Mouse (Mus musculus) spleen, adult 12 weeks (tissue): ENCODE results near the gene Strap.
A peak's percentile ranks its signal among the peaks of the same experiment; 100 is the strongest.
"Not testable (repeated sequence)": the region's sequence is repeated elsewhere in the genome, so short reads cannot be mapped to it uniquely, and the experiment has no call there.

Experiments
- DNase-seq: peaks from one replicate; pipeline ENCODE4 v3.0.0; 2022; ENCODE audit warnings: low spot score

Gene Strap

DNA sequence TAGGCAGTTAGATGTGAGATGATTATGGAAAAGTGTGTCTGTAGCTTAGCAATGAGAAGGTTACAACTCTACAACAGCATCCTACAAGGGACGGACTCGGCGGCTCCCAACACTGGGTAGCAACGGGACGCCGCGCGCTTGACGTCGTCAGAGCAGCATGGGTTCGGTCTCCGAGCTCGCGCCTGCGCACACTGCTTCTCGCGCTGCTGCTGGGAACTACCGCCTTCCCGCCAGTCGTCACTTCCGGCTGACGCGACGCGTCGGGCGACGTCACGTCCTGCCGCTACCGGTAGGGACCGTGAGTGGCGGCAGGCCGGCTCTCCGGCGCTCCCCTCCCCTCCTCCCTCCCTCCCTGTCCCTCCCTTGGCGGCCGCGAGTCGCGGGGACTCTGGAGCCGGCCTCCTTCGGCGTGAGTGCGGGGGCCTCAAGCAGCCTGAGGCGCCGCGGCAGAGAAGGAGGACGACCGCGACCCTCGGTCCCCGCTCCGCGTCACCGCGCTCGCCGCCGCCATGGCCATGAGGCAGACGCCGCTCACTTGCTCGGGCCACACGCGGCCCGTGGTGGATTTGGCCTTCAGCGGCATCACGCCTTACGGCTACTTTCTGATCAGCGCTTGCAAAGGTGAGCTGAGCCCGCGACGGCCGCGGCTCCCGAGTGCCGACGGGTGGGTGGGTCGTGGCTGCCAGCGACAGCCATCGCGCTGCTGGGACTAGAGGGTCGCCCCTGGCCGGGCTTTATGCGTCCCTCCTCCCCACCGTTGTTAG is at the start of gene Strap:
Strap (plus strand) TSS at position 233 of the 764 bp plus-strand sequence.
- peak; percentile 93 for DNase-seq

DNA sequence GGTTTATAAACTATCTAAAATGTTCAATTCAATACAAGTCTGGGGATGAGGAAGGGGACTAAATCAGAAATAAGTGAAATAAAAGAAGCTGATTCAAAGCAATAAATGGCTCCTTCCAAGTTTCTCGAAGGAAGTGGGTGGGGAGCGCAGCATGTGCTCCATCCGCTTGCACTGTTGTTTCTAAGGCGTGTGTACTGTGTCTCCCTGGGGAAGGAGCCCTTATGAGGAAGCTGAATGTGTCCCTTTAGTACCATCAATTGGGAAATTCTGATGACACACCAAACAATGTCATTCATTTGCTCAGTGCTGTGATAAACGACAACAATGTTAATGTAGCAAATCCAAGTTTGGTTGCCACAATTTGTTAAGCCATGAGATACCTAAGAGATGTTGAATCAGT is 47.2 kb upstream of the Strap start:
- no peak for DNase-seq

DNA sequence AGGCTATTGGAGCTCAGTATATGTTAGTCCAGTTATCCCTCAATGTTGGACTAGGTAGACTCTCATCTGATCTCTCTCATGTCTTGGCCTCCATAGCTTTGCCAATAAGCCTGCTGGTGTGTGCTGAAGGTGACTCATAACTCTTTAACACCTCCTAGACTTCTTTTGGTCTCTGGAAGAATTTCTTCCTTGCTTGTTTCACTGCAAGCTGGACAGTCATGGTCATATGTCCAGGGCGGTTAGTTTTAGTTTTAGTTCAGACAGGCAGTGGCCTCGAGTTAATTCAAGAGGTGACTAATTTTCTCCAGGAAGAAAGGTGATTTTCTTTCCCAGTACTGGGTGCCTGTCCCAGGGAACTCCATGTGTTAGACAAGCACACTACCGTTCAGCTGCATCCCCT is 46.8 kb upstream of the Strap start:
- DNase-seq: no peak

DNA sequence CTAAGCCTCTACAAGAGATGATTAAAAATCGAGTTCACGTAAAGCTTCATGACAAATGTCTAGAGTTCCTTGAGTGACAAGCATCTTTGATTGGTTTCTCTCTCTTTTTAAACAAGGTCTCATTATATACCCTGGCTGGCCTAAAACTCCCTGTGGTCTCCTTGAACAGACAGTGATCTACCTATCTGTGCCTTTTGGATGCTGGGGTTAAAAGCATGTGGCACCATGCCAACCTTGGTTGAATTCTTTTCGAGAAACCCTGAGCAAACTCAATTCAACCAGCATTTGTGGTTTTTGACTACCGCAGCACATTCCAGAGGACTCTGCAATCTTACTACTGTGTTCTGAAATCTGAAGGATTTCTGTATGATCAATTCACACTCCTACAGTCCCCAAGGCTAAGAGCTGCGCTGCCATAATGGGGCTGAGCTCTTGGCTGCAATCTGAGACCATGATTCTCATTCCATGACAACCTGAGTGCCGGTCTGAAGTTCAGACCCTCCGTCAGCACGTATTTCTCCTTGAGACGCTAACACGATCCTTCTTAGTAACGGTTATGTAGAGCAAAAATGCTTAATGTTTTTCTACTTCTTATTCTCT is 46.3 kb upstream of the Strap start:
- DNase-seq: no peak

DNA sequence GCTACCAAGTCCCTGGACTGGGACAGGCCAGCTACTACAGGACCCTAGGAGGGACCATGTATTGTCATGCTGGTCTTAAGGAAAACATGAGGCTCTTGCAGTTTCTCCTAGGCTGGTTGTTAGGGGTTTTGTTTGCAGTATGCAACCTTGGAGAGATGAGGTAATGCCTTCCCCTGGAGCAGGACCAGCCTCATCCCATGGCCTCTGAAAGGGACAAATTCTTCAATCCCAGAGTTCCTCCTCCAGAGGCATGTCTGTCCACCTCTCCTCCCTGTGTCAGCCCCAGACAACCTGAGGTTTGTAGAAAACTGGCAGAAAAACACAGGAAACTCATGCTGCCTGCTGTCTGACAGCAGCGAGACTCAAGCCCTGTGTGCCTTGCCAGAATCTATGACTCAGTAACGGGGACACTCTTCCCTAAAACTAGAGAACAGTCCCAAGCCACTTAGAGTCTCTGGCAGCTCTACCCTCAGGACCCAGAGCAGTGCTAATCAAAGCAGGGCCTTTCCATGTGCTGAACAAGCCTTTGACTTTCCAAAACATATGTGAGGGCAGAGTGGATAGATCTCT is 44.2 kb upstream of the Strap start:
- no peak for DNase-seq

DNA sequence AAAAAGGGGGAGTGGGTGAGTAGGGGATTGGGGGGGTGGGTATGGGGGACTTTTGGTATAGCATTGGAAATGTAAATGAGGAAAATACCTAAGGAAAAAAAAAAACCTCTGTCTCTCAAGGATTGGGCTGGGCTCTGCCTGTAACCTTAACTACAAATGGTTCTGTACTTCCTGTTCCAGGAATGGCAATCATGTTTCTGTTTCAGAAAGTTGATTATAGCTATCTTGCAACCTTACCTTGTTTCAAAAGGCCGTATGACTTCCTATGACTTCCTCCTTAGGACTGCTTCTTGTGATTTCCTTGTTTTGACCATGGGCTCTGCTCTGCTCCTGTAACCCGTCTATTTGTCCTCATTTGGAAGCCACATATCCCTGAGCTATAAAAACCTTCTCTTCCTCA is 40.6 kb upstream of the Strap start:
- no peak for DNase-seq

DNA sequence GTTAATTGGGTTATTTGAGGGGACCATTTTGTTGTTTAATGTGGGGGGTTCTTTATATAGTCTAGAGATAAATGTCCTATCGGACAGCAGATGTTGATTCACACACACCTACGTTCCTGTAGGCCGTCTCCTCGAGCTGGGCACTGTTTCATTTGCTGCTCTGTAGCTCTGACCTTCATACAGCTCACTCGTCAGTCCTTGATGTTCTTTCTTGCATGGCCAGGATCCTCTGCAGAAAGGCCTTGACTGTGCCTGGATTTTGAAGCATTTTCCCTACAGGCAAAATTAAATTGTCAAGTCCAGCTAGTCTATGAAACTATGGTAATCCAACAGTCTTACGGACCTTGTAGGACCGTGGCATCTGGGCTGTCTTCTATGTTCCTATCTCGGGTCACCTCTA is 39.8 kb upstream of the Strap start:
- no peak for DNase-seq

DNA sequence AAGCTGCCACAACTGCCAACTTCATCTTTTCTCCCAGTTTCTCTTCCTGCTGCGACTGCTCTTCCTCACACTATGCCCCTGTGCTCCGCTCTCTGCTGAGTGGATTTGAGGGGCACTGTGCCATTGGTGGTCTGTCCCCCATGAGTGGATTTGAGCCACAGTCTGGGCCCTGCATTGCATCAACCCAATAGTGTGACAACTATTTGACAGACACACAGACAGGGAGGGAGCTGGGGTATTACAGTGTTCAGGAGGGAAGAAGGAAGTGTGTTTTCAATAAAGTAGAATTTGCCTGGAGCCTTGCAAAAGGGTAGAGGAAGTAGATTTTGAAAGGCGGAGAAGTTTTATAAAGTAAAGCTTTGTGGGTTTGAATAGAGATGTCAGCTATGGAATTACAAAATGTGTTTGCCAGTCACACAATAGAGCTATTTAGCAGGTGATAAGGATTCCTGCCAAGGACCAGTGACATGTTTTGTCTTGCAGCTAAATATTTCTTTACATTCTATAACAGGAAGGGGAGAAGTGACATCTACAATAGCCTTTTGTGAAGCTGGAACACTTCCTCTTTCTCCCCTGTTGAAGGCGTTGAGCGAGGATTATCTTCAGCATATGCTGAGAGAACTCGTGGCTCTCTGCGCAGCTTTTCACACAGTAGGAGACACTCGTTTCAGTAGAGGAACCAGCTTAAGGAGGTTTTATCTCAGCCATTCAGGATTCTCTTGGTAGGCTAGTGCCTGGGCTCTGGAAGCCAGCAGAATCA is 38.3 kb upstream of the Strap start:
- no peak for DNase-seq

DNA sequence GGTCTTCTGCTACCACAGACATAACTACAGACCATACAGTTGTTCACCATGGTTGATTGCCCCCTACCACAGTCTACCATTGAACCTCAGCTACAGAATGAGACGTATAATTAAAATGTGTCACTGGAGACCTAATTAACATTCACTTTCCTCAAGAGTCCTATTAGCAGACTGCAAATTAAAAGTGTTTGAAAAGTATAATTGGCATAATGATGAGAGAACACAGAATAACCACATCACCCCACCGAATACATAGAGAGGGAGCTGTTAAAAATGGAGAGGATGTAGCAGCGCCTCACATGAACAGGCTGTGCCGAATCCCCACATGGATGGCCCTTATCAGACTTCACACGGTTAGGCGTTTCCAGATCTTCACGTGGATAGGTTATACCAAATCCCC is 35.4 kb upstream of the Strap start:
- no peak for DNase-seq

DNA sequence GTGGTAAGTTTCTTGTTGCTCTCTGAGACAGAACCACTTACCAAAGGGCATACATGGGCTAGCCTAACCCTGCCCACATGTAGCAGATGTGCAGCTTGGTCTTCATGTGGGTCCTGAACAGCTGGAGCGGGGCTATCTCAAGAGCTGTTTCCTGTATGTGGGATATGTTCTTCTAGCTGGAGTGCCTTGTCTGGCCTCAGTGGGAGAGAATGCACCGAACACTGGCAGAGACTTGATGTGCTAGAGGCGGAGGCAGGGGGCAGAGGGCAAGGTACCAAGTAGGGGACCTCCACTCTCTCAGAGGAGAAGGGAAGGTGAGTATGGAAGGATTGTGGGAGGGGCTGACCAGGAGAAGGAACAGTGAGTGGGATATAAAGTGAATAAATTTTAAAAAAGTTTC is 32.7 kb upstream of the Strap start:
- DNase-seq: no peak

DNA sequence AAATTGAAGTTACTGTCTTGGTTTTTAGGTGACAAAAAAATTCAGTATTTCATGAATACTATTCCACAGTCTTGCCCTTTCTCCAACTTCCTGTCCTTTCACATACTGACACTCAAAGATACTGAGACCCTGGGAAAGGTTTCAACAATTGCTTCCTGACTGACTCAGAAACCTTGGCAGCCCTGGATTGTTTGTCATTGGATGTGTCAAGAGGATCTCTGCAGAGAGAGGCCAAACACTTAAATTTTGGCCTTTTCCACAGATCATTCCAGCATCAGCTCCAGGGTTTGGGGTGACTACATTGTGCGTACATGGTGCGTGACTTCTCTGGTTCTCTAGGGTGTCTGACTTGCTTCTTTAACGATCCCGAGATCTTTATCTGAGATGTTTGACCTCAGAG is 32.0 kb upstream of the Strap start:
- no peak for DNase-seq

DNA sequence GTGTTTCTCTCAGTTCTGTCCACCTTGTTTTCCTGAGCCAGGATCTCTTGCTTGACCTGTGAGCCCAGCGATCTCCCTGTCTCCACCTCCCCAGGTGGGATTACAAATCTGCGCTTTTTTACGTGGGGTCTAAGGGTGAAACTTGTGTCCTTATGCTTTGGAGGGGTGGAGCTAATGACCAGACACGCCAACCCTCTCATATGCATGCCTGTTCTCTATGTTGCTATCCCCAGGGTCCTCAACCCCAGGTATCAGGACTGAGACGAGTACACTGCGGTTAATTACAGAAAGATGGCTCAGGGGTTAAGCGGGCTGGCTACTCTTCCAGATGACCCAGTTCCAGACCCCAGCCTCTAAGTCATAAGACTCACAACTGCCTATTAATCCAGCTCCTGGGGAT is 31.4 kb upstream of the Strap start:
- no peak for DNase-seq

DNA sequence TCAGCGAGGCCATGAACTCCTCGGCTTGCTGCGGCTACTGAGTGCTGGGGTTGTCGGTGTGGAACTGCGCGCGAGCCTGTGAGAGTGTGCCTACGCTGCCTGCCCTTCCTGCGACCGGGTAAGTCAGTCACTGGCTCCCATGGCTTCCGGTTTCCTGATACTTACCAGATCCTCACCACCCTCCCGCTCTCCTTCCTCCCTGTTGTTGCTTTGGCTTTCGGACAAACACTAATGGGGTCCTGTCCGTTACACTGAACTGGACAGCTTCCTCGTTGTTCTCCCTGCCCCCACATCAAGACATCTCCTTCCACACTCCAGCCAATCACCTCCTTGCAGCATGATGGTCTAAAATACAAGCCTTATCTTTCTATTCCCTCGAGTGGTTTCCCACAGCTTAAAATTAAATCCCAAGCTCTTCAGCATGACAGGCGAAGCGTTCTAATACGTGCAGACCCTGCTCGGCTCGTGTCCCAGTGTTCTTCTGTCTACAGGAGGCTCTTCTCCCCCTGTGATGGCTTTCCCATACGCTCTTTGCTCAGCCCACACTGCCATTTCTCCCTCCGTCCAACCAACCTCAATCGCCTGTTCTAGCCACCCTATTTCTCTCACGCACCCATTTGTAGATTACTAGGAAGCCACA is 30.5 kb upstream of the Strap start:
- DNase-seq: no peak

DNA sequence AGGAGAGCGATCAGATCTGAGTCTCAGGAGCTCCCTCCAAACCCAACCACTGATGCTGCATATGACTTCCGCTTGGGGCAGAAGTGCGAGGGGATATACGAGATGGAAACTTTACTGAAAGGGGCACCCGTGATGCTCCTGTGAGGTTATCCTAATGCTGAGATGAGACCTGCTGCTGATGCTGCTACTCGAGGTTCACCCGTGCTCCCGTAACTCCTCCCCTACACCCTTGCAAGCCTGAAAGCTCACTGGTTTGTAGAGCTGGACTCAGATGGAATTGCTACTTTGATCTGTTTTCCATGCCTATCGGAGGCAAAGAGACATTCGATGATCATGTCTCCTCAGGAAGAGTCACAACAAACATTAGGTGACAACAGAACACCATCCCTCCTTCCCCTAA is 28.7 kb upstream of the Strap start:
- no peak for DNase-seq

DNA sequence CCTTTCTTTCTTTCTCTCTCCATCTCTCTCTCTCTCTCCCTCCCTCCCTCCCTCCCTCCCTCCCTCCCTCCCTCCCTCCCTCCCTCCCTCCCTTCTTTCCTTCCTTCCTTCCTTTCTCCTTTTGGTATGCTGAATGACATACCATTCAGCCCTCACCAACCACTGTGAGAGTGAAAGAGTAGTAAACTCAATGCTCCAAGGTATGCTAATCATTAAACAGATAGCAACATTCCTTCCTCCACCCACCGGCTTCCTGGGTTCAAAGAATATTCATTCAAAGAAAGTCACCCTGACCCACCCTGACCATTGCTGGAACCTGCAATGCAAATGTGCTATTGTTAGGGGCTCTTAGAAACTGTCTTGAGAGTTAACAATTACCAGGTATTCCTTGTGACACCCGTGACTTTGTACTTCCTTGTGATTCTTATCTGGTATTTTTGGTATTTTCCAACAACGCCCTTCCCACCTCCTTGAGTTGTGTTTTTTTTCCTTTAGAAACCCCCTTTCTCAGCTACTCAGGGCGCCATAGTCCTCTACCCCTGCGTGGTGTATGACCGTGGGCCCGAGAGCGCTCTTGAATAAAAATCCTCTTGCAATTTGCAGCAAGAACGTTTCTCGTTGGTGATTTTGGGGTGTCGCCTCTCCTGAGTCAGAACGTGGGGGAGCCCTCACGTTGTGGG is 26.0 kb upstream of the Strap start:
- DNase-seq: not testable (repeated sequence)

DNA sequence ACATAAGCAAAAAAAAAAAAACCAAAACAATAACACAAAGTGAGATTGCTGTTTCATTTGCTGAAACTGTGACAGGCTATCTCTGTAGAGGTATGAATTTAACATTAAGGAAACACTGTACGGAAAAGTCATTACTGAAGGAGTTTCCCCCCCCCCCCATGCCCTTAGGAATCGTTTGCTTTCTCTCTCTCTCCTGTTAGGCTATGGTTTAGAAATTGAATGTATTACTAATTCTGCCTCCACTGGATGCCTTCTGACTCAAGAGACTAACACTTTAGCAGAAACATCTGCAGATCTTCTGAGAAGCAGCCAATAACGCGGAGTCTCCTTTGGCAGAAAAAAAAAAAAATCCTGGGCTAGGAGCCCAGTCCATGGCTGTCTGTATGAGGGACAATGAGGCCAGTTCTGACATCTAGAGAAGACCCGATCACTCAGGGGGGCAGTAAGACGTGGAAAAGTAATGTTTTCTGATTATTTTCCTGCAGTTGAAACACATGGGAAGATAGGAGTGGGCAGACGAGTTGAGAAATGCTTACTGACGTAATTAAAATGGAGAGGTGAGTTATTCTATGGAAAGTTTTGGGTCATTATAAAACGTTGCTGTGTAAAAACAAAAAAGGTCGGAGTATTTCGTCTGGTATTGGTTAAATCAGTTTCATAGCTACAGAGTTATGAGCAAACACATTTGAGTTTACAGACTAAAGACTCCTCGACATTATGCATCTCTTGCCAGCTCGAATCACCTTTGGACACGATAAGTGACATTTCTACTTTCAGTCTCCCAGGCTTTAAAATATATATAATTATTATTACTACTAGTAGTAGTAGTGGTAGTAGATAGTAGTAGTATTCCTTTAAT is 24.5 kb upstream of the Strap start:
- no peak for DNase-seq

DNA sequence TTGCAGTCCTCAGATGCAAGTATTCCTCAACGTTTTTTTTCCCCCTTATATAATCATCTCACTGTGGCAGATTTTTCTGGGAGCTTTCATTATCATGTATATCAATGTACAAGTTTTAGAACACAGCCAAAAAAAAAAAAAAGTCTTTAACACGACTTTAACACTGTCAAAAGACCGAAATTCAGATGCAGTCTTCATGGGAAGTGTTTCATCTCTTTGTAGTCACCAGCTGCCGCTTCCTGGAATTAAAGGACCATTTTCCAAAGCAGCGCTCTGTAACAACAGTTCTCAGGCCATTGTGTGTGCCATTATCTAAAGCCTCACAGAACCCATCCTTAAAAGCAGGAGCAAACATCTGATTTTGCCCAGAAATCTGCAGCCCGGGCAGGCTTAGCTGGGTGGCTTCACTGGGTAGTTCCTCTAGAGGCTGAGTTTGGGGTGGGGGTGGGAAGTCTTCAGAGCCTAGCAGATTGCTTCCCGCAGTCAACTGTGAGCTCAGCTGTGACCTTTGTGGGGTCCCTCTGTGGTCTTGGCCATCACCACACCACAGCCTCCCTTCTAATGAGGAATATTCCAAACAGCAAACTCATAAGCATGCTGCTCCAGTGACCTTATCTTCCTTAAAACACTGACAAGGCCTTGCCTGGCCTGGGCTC is 22.1 kb upstream of the Strap start:
- DNase-seq: no peak

DNA sequence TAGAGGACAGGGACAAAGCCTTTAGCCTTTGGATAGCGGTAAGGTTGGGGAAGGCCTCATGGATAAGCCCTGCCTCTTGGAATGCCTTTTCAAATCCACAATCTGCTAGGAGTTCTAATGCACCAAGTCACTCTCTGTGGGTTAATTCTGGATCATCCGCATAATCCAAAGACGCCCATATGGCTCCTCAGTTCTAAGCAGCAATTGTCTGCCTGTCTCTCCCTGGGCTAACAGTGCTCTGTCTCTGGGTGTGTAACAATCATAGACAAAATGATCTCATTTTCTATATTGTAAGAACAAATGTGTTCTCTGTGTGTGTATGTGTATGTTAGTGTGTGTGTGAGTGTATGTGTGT is 21.6 kb upstream of the Strap start:
- DNase-seq: no peak

DNA sequence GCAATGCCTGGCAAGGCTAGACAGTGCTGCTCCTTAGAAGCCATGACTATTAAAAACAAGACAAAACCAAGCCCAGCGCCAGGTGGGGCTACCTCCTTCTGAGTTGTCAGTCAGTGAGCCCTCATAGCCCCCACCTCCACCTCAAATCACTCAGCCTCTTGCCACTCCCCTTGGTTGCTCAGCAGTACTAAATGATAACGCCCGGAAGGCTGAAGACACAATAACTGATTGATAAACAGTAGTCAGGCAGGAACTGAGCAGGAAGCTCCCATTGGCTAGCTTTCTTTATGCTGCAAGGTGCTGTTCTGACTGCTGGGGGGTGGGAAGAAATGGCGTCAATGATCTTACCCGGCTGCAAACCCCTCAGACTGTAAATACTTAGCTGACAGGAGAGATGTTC is 18.1 kb upstream of the Strap start:
- DNase-seq: no peak

DNA sequence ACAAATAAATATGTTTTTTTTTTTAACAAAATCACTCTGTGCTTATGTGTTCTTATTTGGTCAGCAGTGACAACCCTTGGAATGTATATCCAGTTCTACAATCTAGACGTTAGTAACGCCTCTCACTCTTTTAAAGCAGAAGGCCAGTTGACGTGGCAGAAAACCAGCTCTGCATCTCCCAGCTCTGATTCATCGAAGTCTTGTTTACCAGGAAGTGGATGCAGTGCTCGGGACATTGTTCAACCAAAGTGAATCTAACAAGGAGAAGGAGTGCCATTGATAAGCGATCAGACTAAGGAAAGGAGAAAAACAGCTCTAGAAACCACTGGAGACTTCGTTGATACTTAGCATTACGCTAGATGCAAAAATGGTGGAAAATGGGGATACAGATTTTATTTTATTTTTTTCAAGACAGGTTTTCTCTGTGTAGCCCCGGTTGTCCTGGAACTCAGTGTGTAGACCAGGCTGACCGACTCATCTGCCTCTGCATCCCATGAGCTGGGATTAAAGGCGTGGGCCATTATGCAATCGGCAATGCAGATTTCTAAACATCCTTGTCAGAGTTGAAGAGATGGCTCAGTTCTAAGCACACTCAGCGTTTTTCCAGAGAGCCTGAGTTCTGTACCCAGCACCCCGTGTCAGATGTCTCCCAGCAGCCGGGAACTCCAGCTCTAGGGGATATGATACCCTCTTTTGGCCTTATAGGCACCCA is 12.5 kb upstream of the Strap start:
- DNase-seq: no peak
